Mouse (Mus musculus): Measurements from ENCODE around the gene Naa10.

- TF ChIP-seq CTCF (IDR thresholded peaks at IDR 0.05; ENCODE audit: low read depth, low read length), result no peak
- no peak for TF ChIP-seq POLR2A (IDR thresholded peaks at IDR 0.05; ENCODE audit: borderline replicate concordance, low read depth, low read length)
These were observed 30.9 kb upstream of the Naa10 start for GRCm38 (mm10) chrX:73952603-73953002.
